Mouse (Mus musculus): ENCODE data around the gene Mknk1.

Gene Mknk1

DNA sequence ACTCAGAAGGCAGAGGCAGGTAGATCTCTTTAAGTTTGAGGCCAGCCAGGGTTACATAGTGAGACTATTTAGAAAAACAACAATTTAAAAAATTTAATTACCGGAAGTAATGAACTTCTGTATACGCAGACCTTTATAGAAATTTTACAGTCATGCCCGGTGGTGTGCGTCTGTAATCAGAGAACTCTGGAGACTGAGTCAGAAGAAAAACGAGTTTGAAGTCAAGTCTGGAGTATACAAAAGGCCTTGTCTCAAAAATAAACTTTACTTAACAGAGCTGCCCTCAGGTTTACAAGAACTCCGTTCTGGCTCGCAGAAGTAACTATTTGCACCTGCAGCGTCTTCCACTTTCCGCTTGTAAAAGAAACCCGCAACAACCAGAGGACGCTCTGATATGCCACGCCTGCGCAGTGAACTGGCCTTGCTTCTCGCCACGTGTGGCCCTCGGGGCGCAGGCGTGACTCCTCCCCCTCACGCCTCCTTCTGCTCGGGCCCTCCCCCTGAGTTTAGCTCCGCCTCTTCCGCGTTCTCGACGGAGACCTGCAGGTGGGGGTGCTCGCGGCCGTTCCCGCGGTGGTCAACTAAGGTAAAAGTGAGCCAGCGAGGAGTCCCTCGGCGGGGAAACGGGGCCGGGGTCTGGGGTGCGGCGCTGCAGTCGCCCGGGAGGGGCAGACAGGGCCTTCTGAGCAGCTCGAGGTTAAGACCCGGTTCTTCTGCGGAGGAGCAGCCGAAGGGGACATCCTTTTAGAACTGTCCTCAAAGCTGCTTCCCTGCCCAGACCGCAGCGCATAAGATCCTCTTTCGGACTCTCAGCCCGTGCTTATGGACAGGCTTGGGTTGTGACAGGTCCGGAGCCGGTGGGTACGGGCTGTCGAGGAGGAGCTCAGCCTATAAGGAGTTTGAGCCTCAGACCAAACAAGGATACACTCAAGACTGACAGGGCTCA is at the start of gene Mknk1:
Gene Mknk1 (plus strand): TSS at position 503 of the 946 bp plus-strand sequence.
- peak; percentile 77 to 83 for DNase-seq (ENCODE audit: low spot score in 2 of 2)

DNA sequence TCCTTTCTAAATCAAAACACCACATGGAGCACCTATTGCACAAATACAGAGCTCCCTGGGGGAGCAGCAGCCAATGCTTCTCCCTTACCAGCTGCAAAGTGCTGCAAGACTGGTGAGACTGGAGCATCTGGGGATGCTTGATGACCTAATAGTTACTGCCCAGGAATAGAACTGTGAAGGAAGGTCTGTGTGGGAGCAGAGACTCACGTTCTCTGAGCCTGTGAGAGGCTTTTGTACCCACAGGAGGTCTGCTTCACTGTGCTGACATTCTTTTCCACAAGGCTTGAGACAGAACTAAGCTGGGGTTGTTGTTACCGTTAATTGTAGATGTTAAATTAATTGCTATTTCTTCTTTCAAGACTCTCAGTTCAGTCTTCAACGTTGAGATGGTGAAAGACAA is 48.1 kb upstream of the Mknk1 start:
- DNase-seq (ENCODE audit: low spot score in 2 of 2) = no peak

DNA sequence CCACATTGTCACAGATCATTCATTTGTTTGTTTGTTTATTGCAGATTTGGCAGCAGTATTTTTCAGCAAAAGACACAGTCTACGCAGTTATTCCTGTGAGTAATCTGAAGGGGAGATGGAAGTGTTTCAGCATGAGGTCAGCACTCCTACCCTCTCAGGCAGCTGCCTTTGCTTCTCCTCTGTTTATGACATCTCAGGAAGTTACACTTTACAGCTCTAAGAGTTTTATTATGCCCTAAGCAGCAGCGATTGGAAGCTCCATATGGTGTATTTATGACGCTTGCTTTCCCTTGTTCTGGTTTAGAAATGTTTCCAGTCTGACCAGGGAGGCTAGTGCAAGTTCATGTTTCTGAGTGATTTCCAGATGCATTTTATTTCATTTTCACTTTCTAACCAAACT is 43.6 kb upstream of the Mknk1 start:
- DNase-seq (ENCODE audit: low spot score in 2 of 2) = no peak

DNA sequence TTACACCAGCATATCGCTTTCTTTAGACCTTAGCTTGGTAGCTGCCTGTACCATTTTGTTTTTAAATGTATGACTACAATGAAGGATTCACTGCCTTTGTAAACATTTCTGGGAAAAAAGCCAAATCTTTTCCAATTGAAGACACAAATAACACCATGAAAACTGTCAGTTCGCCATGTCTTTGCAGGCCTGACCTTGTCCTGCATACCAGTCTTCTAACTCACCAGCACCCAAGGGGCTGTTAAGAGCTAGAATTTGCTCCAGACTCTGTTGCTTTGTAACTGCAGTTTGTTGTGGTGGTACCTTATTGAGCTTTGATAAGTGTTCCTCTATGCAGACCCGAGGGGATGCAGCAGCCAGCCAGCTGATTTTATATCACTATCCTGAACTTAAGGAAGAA is 39.0 kb upstream of the Mknk1 start:
- DNase-seq (ENCODE audit: low spot score in 2 of 2) = no peak

DNA sequence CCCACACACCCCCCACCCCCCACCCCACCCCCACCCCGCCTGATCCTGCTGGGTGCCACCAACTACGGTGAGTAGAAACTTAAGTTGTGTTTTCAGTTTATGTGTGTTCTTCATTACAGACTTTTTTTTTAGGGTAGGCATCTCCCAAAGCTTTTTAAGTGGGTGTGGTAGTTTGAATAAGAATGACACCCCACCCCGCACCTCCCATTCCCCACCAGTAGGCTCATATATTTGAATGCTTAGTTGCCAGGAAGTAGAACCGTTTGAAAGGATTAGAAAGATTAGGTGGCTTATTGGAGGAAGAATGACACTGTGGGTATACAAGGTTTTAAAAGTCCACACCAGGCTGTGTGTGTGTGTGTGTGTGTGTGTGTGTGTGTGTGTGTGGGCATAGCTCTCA is 26.7 kb upstream of the Mknk1 start:
- DNase-seq (ENCODE audit: low spot score in 2 of 2) = no peak

DNA sequence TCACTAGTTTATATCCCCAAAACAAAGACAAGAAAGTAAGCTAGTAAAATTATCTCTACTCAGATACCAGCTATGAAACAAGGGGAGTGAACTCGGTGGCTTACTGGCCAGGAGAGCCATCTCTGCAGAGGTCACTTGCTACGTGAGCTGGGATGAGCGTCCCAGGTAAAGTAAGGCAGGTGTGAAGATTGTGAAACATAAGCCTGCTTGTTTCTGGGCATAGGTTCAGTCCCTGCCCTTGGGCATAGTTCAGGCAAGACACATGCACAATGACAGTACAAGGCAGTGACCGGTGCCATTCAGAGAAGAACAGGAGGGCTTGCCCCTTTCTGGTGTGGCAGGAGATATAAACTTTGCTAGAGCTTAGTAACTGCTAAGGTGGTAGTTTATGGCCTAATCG is 23.4 kb upstream of the Mknk1 start:
- no peak for DNase-seq (ENCODE audit: low spot score in 2 of 2)

DNA sequence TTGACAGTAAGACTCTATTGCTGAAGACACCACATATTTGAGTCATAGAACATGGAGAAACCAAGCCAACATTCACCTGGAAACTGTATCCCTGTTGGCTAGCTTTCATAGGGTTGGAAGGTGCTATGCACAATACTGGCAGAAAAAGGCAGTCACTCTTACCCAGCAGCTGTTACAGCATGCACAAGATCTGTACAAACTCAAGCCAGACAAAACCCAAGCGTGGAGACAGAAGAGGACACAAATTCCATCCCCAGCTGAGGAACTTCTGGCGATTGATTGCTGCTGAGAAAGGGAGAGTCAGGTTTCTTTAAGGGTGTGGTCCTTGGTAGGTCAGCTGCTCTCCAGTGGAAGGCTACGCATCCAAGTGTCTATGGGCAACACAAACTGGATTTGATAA is 18.8 kb upstream of the Mknk1 start:
- no peak for DNase-seq (ENCODE audit: low spot score in 2 of 2)

DNA sequence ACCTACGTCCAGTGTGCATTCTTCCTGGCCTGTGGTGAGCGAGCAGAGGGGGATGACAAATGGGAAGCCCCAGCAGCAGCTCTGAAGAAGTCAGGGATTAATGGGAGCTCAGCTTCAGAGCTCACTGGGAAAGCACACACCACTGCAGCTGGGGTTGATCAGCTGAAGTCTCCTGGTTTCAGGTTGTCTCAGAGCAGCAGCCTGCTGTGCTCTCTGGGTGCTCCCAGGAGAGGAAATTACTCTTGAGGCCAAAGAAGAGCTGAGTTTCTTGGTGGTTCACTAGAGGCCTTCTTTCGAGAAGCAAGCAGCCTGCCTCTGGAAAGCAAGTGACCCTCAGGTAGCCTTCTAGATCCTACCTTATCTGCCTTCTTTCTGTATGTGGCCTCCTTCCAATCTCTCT is 18.1 kb upstream of the Mknk1 start:
- DNase-seq (ENCODE audit: low spot score in 2 of 2) = no peak

DNA sequence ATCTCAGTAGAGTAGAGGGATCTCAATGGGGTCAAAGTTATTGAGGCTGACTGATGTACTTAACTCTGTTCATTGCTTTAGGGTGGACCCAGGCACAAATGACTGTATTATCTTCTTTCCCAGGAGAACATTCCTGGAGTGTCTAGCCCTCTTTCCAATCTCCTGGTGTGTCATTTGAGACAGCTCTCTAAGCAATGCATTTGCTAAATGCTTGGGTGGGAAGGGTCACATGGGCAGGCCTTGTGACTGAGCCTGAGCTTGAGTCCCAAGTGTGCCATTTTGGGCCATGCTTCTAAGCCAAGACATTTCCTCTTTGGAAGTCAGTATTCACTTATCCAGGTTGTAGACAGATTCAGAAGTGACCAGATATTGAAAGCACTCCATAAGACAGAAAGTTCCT is 17.6 kb upstream of the Mknk1 start:
- no peak for DNase-seq (ENCODE audit: low spot score in 2 of 2)

DNA sequence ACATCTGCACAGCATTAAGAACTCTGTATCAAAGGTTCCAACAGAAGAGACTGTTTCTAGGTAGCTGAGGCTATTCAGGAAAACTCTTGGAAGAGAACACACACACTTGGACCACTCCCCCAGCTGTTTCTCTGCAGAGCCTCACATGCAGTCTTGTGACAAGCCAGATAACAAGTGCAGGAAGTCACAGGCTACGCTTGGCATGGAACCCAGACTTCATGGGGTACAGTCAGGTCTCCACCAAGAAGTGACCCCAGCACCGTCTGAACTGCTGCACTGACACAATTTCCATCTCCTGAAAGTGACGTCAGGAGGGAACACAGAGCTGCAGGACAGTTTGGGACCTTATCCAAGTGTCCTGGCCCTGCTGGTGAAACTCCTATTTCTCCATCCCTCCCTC is 17.1 kb upstream of the Mknk1 start:
- no peak for DNase-seq (ENCODE audit: low spot score in 2 of 2)

DNA sequence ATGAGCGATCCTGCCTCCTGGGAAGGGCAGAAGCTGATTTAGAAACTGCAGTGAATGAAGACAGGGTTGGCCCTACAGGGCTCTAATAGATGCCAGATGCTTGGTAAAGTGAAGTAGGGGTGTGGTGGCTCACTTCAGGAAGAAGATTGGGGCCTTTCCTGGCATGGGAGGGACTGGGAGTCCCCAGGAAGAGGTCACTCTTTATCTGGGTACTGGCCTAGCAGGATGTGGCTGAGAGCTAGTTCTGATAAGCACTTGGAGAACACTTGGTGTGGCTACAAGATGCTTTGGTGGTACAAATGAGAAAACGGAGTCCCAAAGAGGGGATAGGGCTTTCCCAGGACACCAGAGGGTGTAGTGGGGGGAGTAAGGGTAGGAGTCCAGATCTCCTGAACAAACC is 14.8 kb upstream of the Mknk1 start:
- no peak for DNase-seq (ENCODE audit: low spot score in 2 of 2)

DNA sequence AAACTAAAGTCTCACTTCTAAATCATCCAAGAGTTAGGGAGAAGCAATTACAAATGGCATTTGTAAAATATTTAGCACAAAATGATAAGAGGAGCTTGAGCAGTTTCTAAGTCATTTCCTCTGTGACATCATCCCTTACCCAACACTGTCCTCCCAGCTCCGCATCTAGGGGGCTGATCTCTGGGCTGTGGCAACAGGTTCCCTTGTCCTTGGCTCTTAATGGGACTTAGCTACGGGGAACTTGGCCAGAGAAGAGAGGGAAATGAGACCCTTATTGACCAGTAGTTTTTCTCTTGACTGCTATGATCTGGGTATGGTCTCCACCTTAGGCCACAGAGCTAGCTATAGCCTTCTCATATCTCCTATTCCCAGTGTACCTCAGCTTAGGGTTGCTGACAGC is 13.7 kb upstream of the Mknk1 start:
- no peak for DNase-seq (ENCODE audit: low spot score in 2 of 2)

DNA sequence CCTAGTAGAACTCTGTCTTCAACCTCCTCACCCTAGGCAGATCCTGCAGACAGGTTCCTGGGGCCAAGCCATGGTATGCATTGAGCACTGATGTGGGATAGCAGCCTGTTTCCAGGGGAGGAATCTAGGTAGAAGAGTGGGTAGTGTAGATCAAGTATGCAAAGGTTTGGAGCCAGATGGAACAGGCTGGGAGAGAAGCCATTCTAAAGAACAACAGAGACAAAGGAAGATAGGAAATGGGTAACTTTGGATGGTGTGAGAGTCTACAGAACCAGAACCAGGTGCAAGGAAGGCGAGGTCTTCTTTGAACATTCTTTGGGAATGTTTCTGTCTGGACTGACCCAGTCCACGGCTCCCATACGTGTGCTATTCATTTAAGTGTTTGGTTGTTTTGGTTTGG is 11.9 kb upstream of the Mknk1 start:
- DNase-seq (ENCODE audit: low spot score in 2 of 2) = no peak

DNA sequence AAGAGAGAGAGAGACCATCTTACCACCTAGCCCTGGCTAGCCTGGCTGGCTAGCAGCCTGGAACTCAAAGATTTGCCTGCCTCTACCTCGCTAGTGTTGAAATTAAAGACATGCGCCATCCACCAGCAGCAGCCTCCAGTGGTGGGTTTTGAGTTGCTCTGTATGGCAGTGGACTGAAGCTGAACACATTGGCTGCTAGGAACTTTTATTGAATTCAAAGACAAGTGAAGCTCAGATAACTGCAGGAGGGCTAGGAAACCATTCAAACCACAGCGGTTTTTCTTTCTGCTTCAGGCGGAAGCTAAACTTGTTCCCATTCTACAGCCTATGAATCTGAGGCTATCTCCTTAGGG is 11.5 kb upstream of the Mknk1 start:
- DNase-seq (ENCODE audit: low spot score in 2 of 2) = no peak

DNA sequence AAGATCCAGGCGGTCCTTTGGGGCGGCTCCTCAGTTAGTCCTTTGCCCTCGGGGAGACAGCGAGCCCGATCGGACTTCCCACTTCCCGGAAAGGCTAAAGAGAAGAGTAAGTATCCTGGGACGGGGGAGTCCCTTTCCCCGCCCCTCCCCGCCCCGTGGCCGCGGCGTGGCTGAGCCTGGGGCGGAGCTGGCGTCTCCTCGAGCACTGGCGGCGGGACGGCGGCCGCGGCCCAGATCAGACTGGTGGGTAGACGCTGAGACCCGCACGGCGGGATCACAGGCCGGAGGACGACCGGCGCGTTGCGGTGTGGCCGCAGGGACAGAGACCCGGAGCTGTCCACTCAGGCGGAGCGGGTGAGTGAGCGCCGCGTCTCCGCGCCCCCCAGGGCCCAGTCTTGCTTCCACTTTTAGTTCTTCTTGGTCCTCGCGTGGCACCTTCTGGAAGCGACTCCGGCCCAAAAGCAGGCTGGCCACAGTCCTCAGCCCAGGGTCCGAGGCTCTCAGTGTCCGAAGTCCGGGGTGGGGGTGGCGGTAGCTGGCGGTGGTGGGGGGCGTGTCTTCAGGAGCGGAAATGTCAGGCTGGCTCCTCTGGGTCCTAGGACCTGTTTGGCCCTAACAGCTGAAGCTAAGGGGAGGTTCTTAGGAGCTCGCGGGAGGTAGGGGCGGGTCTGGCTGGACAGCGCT is 11.0 kb upstream of the Mknk1 start, which contains the start of gene Mob3c:
Gene Mob3c (plus strand): TSS at position 205 of the 684 bp plus-strand sequence.
- DNase-seq (ENCODE audit: low spot score in 2 of 2) = peak in 1 of 2 experiments; percentile 34

DNA sequence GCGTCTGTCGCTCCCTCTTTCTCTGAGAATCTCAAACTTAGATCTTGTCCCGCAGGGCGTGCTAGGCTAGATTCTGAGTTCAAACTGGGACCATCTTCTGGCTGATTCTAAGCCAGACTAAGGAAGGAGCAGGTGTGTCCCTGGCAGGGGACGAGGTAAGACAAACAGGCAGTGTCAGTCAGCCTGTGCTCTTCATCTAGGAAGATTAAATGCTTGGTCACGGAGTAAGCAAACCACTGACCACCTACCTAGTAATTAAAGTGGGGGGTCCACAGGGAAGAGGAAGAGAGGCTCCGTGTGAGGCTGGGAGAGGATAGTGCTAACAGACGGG is 10.5 kb upstream of the Mknk1 start:
- no peak for DNase-seq (ENCODE audit: low spot score in 2 of 2)

DNA sequence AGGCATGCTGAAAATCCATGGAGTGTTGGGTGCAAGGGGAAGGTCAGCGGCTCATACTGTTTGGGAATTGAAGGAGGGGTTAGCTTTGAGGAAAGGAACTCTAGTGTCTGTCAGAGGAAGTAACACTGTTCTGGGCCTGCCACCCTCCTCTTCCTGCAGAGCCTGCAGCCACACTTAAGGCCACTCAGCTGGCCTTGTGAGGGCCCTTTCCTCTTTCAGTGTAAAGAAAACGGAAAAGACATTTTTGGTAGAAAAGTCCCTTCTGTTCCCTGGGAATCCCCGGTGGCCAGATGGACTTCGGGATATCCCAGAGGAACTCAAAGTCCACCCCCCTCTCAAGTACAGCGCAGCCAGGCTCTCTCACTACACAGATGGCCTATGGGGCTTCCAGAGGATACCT is 8.5 kb upstream of the Mknk1 start:
- DNase-seq (ENCODE audit: low spot score in 2 of 2) = no peak

DNA sequence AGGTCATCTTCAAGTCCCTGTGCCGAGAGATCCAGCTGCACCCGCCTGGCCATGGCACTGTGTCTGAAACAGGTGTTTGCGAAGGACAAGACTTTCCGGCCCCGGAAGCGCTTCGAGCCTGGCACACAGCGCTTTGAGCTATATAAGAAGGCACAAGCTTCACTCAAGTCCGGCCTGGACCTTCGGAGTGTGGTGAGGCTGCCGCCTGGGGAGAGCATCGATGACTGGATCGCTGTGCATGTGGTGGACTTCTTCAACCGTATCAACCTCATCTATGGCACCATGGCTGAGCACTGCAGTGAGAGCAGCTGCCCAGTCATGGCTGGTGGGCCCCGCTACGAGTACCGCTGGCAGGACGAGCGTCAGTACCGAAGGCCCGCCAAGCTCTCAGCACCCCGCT is 7.8 kb upstream of the Mknk1 start:
- DNase-seq (ENCODE audit: low spot score in 2 of 2) = no peak

DNA sequence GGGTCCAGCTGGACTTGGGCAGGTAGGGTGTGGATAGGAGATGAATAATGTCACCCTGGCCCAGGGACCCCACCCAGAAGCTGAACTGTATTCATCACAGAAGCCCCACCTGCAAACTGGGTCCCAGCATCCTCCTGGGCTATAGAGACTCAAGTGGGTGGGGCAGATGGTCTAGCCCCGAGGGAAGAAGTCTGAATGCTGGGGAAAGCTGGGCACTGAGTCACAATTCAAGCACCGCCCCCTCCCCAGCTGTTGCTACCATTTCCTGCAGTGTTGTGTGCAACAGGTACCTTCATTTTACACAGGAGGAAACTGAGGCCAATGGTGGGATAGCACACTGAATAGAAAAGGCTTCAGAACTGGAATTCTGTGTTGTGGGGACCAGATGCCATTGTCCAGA is 7.0 kb upstream of the Mknk1 start:
- no peak for DNase-seq (ENCODE audit: low spot score in 2 of 2)

DNA sequence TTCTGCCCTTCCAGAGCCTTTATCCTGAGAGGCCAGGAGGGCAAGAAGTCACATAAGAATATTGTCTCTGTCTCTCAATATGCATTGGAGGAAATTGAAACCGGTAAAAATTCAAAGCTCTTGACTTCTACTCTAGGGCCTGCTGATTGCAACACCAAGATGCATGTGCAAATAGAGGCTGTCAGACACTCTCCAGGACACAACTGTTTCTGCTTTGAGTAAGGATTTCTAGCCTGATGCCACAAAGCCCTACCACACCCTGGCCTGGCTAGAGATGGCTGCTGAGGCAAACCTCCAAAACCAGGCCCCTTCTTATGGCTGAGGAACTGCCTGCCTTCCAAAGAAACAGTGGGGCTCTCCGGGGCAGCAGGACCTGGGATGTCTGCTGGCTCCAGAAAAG is 3.4 kb upstream of the Mknk1 start:
- no peak for DNase-seq (ENCODE audit: low spot score in 2 of 2)

DNA sequence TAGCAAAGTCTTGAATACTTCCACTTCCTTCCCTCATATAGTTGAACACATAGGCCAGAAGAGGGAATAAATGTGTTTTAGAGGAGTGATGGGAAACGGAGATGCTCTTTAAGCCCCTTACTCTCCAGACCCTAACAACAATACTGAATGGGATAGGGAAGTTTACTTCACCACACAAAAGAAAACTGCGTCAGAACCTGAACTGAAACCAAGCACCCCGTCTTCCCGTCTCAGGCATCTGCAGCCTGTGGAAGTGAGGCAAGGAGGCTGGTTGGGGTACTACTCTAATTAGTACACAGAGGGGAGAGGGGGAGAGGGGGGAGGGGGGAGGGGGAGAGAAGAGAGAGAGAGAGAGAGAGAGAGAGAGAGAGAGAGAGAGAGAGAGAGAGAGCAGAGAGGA is 802 bp upstream of the Mknk1 start:
- DNase-seq (ENCODE audit: low spot score in 2 of 2) = no peak

DNA sequence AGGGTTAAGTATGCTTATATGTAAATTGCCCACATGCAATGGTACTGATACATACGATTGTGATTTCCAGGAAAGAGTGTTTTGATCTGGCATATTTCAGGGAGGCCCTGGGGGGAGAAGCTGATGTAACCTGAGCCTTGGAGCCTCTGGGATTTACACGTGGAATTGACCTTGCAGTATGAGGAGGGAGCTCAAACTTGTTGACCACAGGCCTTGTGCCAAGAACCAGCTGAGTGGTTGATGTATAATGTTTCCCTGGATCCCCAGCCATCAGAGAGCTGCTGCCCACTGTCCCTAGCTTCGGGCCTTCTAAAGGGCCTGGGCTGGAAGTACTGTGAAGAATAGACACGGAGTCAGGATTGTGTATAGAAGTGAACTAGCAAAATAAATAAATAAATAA is 958 bp downstream of the Mknk1 start:
- no peak for DNase-seq (ENCODE audit: low spot score in 2 of 2)

DNA sequence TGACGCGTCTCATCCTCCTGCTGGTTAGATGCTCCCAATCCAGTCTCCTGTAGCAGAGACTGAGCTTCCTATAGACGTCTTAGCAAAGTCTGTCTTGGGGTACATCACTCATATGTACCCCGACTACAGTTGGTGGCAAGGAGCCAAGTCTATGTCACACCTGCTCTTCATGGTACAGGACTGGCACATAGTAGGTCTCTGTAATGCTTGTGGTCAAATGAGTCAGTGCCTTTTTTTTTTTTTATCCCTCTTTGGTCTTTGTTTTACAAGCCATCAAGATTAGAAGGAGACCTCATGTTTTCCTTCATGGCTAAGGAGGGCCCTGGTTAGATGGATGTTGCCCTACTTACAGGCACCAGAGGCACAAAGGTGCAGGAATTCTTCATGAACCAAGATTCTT is 1.8 kb downstream of the Mknk1 start:
- DNase-seq (ENCODE audit: low spot score in 2 of 2) = no peak

DNA sequence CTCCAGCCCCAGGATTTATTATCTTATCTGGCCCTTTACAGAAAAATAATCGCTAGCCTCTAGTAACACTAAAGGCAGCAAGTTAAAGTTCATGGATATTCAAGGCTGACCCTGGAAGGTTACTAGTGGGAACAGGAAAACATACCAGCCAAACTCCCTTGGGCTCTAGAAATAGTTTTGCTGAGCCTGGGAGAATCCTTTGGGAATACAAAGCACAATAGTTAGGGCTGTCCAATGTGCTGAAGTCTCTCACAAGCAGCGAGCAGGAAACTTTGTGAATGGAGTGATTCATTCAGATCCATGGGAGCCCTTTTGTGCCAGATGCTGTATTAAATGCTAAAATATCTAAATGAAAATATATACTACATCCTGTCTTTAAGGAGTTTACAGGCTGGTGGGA is 7.7 kb downstream of the Mknk1 start:
- no peak for DNase-seq (ENCODE audit: low spot score in 2 of 2)
